Mouse (Mus musculus): Measurements from ENCODE around the gene Pin1rt1. TPM values are rescaled to one million over a fixed set of nuclear protein-coding genes. Genes with fewer than 3 reads are reported as not detected.

Gene Pin1rt1
- not detected for total RNA-seq (2021)
- long read RNA-seq, experiment 1, result 0 reads
- long read RNA-seq, experiment 2, result 0 reads

GRCm38 (mm10) chr2:104716279-104716678, at the start of gene Pin1rt1:
Pin1rt1 (minus strand) TSS chr2:104716379.
- DNase-seq, result no peak

DNA sequence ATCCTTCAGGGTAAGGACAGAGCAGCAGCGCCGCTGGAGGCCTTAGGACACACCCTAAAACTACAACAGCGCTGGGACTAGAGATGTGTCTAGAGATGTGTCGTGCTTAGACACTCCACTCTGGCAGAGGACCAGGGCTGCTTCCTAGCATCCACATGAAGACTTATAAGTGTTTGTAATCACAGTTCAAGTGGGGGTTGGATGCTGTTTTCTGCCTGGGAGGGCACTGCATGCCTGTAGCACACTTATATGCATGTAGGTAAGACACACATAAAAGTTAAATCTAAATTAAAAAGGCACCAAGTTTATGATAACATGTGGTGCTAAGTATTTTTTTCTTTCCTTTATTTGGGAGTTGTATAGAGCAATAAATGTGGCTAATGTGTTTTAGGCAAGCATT, 47.8 kb upstream of the Pin1rt1 start:
- no peak for DNase-seq

DNA sequence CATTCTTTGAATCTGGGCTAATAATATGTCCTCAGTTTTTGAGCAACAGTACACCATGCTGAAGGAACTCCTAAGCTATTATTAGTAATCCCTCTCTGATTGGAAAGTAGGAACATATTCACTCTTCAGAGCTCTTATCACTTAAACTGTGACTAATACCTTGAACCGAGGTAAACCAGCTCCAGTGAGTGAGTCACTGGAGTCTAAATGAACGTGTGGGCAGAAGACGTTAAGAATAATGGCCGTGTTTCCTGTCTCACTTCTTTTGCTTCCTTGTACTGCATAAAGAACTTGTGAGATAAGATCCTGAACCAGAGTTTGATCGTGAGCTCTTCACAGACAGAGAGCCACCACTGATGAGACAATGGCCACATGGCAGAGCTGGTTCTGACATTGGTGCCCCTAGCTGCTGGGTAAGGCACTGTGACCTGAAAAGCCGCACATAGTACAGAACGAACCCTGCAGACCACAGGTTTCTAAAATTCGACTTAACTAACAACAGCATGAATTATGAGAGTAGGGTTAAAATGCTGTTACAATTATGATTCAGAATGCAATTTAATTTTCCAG, 47.0 kb upstream of the Pin1rt1 start:
- DNase-seq, result no peak

GRCm38 (mm10) chr2:104750611-104751010, 34.4 kb upstream of the Pin1rt1 start:
- peak; percentile 22 for DNase-seq

- no peak for DNase-seq
Measured at GRCm38 (mm10) chr2:104748652-104749183, 32.5 kb upstream of the Pin1rt1 start.

- DNase-seq, result no peak
Measured at GRCm38 (mm10) chr2:104746251-104746650, 30.1 kb upstream of the Pin1rt1 start.

DNA sequence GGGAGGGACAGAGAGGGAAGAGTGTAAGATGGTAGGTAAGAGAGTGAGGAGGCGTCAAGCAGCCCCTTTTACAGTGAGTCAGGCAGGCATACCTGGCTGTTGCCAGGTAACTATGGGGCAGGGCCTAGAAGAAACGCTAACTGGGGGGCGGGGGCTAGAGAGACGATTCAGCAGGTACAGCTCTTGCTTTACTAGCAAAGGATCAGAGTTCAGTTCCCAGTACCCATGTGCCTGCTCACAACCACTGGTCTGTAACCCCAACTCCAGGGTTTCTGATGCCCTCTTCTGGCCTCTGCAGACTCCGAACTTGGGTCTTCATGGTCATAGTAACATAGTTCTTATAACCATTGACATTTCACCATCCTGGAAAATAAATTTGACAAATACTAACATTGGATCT, 27.8 kb upstream of the Pin1rt1 start:
- no peak for DNase-seq

DNA sequence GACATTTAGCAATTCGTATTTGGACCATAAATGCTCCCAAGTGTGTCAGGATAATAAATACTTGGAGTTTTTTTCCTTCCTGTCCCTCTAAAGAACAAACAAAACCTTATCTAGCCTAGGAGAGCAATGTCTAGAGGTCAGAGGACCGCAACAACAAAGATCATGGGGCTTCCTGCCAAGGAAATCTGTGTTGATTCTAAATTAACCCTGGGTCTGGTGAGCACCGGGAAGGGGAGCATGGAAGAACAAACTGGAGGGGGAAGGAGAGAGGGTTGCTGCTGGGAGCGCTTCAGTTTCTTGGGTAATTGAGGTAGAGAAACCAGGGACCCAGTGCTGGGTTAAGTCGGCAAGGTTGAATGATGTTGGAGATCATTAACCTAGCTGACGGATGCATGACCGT, 27.0 kb upstream of the Pin1rt1 start:
- no peak for DNase-seq

DNA sequence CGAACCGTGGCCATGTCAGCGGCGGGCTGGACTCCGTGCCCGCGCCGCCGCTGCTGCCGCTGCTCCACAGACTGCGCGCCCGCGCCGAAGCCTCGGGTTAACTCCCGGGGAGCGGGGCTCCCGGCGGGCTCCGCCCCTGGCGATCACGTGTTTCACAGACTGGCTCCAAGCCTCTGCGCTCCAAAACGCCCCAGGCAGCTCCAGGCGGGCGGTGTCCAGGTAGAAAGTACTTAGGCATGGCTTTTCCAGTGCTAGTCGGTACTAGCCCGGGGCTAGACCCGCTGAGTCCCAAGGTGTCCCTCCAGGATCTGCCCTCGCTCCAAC, 26.5 kb upstream of the Pin1rt1 start, which contains the start of gene Depdc7:
Gene Depdc7, minus strand, starts transcription at position 138 of the 324 bp plus-strand sequence.
- DNase-seq, result peak; percentile 96

DNA sequence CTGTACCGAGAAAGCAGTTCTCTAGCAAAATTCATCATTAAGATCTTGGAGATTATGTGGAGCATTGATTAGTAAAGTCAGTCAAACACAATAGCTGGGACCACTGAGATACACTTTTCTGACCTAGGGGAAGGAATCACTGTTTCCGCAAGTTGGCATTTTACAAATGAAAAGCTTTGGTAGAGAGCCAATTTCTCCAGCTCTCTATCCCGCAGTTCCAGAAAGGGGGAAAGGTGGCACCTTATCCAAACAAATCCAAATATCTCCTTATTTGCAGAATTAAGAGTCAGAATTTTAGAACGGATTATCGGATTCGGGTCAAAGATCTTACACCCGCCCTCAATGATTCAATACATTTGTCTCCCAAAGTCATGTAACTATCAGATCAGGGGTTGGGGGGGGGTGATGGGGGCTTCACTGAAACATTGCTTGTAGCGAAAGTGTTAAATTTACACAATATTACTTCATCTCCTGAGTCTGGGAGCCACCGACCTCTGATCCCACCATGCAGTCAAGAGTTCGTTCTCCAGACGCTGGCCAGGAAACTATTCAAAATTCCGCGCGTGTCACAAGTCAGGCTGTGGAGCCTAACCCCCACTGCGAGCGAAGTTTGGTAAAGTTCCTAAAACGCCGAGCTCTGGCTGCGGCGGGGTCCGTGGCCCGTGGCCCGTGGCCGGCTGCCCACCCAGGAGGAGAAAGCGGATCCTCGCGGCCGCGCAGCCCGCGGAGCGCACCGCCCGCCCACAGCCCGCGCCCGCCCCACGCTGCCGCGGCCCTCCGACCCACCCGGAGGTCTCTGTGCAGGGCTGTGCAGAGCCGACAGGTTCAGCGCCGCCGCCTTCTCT, 25.9 kb upstream of the Pin1rt1 start:
- no peak for DNase-seq

DNA sequence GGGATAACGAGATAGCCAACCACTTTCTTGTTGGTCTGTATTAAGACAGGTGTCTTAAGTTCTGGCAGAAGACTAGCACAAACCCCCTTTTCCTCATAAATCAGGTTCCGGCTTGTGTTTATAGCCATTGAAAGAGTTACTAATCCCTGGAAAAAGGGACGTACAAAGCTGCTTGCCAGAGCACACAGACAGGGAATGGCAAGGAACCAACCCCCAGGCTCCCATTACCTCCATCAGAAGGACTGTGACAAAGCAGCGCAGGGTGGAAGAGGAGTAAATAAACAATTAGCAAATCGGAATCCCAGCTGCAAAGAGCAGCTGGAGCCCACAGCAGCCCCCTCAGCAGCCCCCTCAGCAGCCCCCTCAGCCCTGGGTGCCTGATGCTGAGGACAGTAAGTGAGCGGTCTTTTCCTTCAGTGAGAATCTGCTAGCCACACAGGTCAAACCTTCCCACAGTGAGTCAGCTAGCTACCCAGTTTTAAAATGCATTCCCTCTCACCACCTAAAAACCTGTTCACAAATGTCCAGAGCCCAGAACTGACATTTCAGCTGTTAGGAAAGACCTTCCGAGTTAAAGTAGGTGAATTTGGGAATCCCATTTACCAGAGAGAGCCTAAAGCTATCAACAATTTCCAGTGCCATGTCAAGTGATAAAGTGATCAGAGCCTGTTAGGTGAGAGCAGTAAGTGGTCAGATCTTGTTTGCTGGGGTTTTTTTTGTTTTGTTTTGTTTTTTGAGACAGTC, 25.0 kb upstream of the Pin1rt1 start:
- DNase-seq, result no peak

DNA sequence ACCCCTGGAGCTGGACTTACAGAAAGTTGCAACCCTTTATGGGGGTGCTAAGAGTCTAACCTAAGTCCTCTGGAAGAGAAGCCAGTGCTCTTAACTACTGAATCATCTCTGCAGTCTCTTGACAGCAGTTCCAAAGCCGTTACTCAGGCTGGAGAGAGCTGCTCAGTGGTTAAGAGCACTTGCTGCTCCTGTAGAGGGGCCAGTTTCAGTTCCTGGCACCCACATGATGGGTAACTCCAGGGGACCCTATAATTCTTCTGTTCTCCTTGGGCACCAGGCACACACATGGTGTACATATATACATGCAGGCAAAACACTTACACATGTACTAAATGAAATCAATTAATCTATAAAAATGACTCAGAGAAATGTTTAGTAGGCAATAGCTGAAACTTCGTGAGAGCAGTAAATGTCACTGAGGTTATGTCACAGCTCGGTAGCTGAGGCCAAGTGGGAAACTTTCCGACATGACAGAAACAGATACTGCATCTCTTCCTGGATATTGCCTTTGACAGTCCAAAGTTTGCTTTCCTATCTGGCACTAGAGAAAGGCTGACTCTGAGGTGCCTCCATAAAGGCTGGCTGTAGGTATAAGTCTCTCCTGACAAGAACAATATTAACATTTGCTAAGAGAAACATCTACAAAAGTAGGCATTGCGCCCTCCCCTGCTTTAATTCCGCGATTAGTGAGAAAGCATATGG, 24.2 kb upstream of the Pin1rt1 start:
- no peak for DNase-seq

- DNase-seq, result no peak
Measured at GRCm38 (mm10) chr2:104739691-104740090, 23.5 kb upstream of the Pin1rt1 start.

- peak; percentile 42 for DNase-seq
Measured at GRCm38 (mm10) chr2:104736241-104736640, 20.1 kb upstream of the Pin1rt1 start.

DNA sequence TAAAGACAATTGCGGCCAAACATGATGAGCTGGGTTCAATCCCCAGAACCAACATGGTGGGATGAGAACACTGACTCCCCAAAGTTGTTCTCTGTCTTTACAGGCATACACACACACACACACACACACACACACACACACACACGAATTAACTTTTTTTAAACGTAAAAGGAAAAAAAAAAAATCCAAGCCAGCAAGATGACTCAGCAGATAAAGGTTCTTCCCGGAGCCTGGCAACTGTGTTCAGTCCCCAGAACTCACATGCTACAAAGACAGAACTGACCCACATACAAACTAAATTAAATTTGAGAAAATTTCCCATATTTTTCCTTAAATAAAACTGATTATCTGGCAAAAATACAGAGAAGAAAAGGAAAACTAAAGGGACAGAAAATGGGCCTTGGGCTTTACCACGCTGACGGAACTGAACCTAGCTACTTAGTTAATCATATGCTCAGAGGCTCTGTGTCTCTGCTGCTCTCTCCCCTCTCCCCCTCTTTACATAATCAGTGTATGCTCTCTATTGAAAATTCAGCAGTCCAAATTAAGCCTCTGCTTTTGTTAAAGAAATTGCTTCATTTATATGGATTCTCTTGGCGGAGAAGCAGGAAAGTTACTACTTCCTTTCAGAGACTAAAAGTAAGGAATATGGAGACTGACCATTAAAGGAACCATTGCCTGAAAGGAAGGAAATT, 16.5 kb upstream of the Pin1rt1 start:
- no peak for DNase-seq

DNA sequence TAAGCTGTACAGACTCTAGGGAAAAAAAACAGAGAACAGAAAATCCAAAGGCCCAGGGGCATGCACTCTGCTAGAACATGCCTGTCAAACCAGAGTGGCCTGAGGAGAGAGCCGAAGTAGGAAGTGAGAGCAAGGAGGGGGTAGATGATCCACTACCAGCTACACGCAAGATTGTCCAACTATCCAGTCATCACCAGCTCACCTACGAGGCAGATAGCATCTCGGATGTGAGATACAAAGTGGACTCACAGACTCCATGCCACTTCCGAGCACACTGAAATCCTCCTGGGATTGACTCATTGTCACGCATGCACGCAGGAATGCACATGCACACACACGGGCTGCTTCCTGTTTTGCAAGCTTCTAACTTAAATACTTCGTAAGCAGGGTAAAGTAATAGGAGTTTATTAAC, 15.9 kb upstream of the Pin1rt1 start:
- no peak for DNase-seq

- no peak for DNase-seq
Measured at GRCm38 (mm10) chr2:104727369-104727768, 11.2 kb upstream of the Pin1rt1 start.

GRCm38 (mm10) chr2:104722021-104722420, 5.8 kb upstream of the Pin1rt1 start:
- no peak for DNase-seq

DNA sequence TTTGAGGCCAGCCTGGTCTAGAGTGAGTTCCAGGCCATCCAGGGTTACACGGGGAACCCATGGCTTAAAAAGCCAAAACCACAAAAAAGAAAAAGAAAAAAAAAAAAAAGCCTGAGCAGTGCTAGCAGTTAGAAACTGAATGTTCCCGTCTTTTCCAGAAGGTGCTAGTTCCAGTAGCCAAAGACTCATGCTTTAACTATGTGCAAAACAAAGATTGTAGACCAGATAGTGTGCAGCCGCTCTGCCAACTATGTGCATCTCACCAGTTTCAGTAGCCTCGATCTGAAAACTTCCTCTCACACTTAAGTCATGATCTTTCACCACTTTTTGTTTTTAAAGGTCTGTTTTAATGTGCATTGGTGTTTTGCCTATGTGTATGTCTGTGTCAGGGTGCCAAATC, 1.6 kb upstream of the Pin1rt1 start:
- DNase-seq, result no peak

- DNase-seq, result no peak
Measured at GRCm38 (mm10) chr2:104717231-104717735, 1.1 kb upstream of the Pin1rt1 start.

- no peak for DNase-seq
Measured at GRCm38 (mm10) chr2:104714254-104714691, 1.9 kb downstream of the Pin1rt1 start.

- no peak for DNase-seq
Measured at GRCm38 (mm10) chr2:104712486-104712809, 3.7 kb downstream of the Pin1rt1 start.
